ENCODE assay signal across 27 mouse cellular contexts in the genomic region with DNA sequence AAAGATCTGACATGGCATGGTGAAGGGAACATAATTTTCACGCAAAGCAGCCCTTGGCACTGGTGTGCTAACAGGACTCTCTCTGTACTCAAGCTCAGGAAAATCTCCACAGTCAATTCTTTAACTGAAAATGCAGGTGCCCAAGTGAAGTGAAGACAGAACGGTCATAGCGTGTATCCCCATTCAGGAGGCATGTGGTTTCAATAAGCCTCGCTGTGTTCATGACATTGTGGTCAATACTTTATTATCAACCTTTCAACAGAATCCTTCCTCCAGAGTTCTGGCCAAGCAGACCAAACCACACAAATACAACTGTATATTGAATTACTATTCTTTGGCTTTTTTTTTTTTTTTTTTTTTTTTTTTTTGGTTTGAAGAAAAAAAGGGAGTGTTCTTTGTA.
A peak's percentile ranks its signal among the peaks of the same experiment; 100 is the strongest.
DNase-seq lines count a peak whose midpoint lies in the region; ATAC-seq lines count a peak whose summit lies in the region.
"Had no signal": no experiment of that assay in that cellular context is flagged by ENCODE, and none has a peak within 500 bp of the region (broad histone marks: within the 10 kb centered on the region; RNA-seq: fewer than 3 reads in every experiment).

No protein-coding gene starts in this region.

- no peak overlapping the region for H3K27ac ChIP-seq in midbrain, embryonic 14.5 days (replicated peaks; ENCODE audit: low read depth, low read length)
- H3K27ac ChIP-seq: embryonic facial prominence, embryonic 10.5 days; embryonic facial prominence, embryonic 12.5 days; forebrain, embryonic 13.5 days; forebrain, embryonic 15.5 days had no signal

- no peaks in the 10 kb centered on the region for H3K27me3 ChIP-seq in megakaryocyte, embryonic 14.5 days (replicated peaks)
- no peaks in the 10 kb centered on the region for H3K27me3 ChIP-seq in midbrain, embryonic 14.5 days (ENCODE audit: control insufficient read depth, insufficient read depth, low read length)
- H3K27me3 ChIP-seq: CH12.LX; embryonic facial prominence, embryonic 12.5 days; forebrain, embryonic 13.5 days; forebrain, embryonic 15.5 days; Patski had no signal

- no peak for DNase-seq in midbrain, embryonic 14.5 days
- DNase-seq in cerebellum, adult 9-11 months, result no peak
- DNase-seq in cerebellum, postnatal 14 days, result no peak
- DNase-seq: adrenal gland, adult 2 months; adrenal gland, postnatal 10 days; adrenal gland, postnatal 25 days; B cell, adult 2 months; cerebellum, adult 11 months; cerebellum, adult 18-20 months; cerebellum, adult 8-10 months; cerebellum, postnatal 10 days; cerebellum, postnatal 36 days; forebrain, postnatal 0 days had no signal

- no peak for ATAC-seq in megakaryocyte, adult 5-6 weeks (ENCODE audit: poor library complexity, severe bottlenecking)
- ATAC-seq in common myeloid progenitor, adult 5-6 weeks (replicated peaks; ENCODE audit: low read depth, poor library complexity, severe bottlenecking), result peak; percentile 88
- peak; percentile 50 to 71 for ATAC-seq in hematopoietic stem cell, adult 5-6 weeks (replicated peaks in 1 of 2; ENCODE audit: insufficient read depth in 1 of 2, low FRiP score in 2 of 2, low TSS enrichment in 1 of 2, low read depth in 1 of 2, poor library complexity in 2 of 2, severe bottlenecking in 2 of 2)
- ATAC-seq in megakaryocyte-erythroid progenitor cell, adult 5-6 weeks (replicated peaks; ENCODE audit: low FRiP score, low TSS enrichment, poor library complexity, severe bottlenecking), result peak; percentile 59
- ATAC-seq in midbrain, embryonic 14.5 days (ENCODE audit: low FRiP score, low TSS enrichment), result no peak
- ATAC-seq: activated CD4-positive, CD25-positive, alpha-beta regulatory T cell, adult 4 months; CD4-positive, CD25-positive, alpha-beta regulatory T cell, adult 4 months; forebrain, embryonic 13.5 days; forebrain, embryonic 15.5 days; forebrain, postnatal 0 days; Patski had no signal

- H3K4me2 ChIP-seq in midbrain, embryonic 14.5 days (ENCODE audit: low read length), result no peak overlapping the region
- H3K4me2 ChIP-seq: embryonic facial prominence, embryonic 12.5 days; forebrain, embryonic 13.5 days; forebrain, embryonic 15.5 days had no signal

- WGBS in midbrain, embryonic 14.5 days, result 94% methylated on average over 4 of the region's 4 CpGs

- peak overlapping the region; percentile 44 for H3K4me3 ChIP-seq in megakaryocyte, embryonic 14.5 days (replicated peaks)
- H3K4me3 ChIP-seq in midbrain, embryonic 14.5 days (replicated peaks; ENCODE audit: low read depth, low read length), result no peak overlapping the region
- H3K4me3 ChIP-seq: embryonic facial prominence, embryonic 10.5 days; embryonic facial prominence, embryonic 12.5 days; forebrain, embryonic 13.5 days; forebrain, embryonic 15.5 days had no signal

- H3K9ac ChIP-seq in midbrain, embryonic 14.5 days (replicated peaks; ENCODE audit: low read length), result no peak overlapping the region
- H3K9ac ChIP-seq: embryonic facial prominence, embryonic 12.5 days; forebrain, embryonic 13.5 days; forebrain, embryonic 15.5 days; forebrain, postnatal 0 days had no signal

- no peaks in the 10 kb centered on the region for H3K9me3 ChIP-seq in megakaryocyte, embryonic 14.5 days
- no peaks in the 10 kb centered on the region for H3K9me3 ChIP-seq in midbrain, embryonic 14.5 days (ENCODE audit: control insufficient read depth, low read length)
- H3K9me3 ChIP-seq: embryonic facial prominence, embryonic 10.5 days; embryonic facial prominence, embryonic 12.5 days; forebrain, embryonic 13.5 days; forebrain, embryonic 15.5 days; G1E had no signal

- no peaks in the 10 kb centered on the region for H3K36me3 ChIP-seq in megakaryocyte, embryonic 14.5 days (replicated peaks; ENCODE audit: low read length)
- no peaks in the 10 kb centered on the region for H3K36me3 ChIP-seq in midbrain, embryonic 14.5 days (ENCODE audit: control insufficient read depth, insufficient read depth, low read length)
- H3K36me3 ChIP-seq: embryonic facial prominence, embryonic 10.5 days; embryonic facial prominence, embryonic 12.5 days; forebrain, embryonic 15.5 days; G1E had no signal

- H3K4me1 ChIP-seq in megakaryocyte, embryonic 14.5 days, result peaks cover 74% of the 10 kb centered on the region
- H3K4me1 ChIP-seq in midbrain, embryonic 14.5 days (ENCODE audit: control insufficient read depth, insufficient read depth, low read length), result 0 out of 2 replicates have a peak, but pooled peaks cover 5% of the 10 kb centered on the region

Comparison
In these comparisons a context has a peak if more than half of its experiments do, and no peak if none do; other contexts are left out.
1. ATAC-seq: peak in common myeloid progenitor, adult 5-6 weeks (single experiment), hematopoietic stem cell, adult 5-6 weeks (2 of 2) and megakaryocyte-erythroid progenitor cell, adult 5-6 weeks (single experiment); none in megakaryocyte, adult 5-6 weeks (single experiment) and midbrain, embryonic 14.5 days (single experiment).